Mouse (Mus musculus): ENCODE results near the gene Unc119. TPM values are rescaled to one million over a fixed set of nuclear protein-coding genes. Genes with fewer than 3 reads are reported as not detected.
A peak's percentile ranks its signal among the peaks of the same experiment; 100 is the strongest.

Gene Unc119
- total RNA-seq, 1 experiment: 24.5 TPM

DNA sequence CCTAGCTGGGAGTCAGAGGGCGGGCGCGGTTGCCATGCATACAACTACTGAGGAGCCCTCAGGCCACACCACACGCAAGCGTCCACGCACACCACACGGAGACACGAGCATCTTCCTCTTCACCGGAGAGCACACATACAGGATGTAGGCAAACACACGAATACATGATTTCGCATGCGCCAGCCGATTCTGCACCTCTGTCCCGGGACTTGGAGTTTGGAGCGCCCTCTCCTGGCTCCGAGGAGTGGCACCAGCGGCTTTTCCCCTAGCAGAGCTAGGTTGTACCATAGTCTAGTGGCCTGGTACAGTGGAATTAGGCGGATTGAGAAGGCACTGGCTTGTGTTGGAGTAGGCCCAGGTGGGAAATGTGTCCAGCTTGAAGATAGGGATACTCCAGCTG lies 54.1 kb downstream of the Unc119 start:
- Histone ChIP-seq H3K4me1 (ENCODE audit: control insufficient read depth in 2 of 2, insufficient read depth in 2 of 2, low read length in 2 of 2, poor library complexity in 1 of 2) (peaks cover 3 to 32% of the 10 kb centered on the region in 2 experiments; a peak in 2 of 4 replicates), H3K4me3 (ENCODE audit: insufficient read depth in 1 of 2, low read depth in 1 of 2, low read length in 2 of 2, poor library complexity in 1 of 2, severe bottlenecking in 1 of 2) (peak overlapping the region; percentile 43 to 63), H3K27ac (ENCODE audit: insufficient read depth, low read depth, low read length, poor library complexity, severe bottlenecking) (no peak overlapping the region), H3K9ac (ENCODE audit: insufficient read depth, low read depth, low read length, poor library complexity, severe bottlenecking) (peak overlapping the region; percentile 65; the same call in 1 of the 2 replicates), H3K36me3 (ENCODE audit: control insufficient read depth, insufficient read depth, low read length, poor library complexity, severe bottlenecking) (no peaks in the 10 kb centered on the region), H3K9me3 (ENCODE audit: control insufficient read depth, insufficient read depth, low read depth, low read length) (no peaks in the 10 kb centered on the region)
- TF ChIP-seq CHD2 (IDR thresholded peaks at IDR 0.05; ENCODE audit: low read depth, low read length) (no peak), ZNF384 (IDR thresholded peaks at IDR 0.05; ENCODE audit: low read depth, low read length) (no peak), HCFC1 (IDR thresholded peaks at IDR 0.05; ENCODE audit: borderline replicate concordance, insufficient read depth, low read length) (no peak), MAFK (IDR thresholded peaks at IDR 0.05; ENCODE audit: insufficient read depth, low read depth, low read length) (no peak), ZC3H11A (IDR thresholded peaks at IDR 0.05; ENCODE audit: borderline replicate concordance, low read depth, low read length) (no peak; the same call in 1 of the 2 replicates)
- peak; percentile 77 for DNase-seq (ENCODE audit: low read depth, low spot score)
- in situ Hi-C loops (cut with MboI; ENCODE audit: low sequenced_read_pairs in 2 of 2, unreplicated experiment in 2 of 2): loop anchor here in 1 of 2 experiments (5.0 kb wide), 1 partner anchor 35 kb away; no protein-coding TSS in a partner anchor

DNA sequence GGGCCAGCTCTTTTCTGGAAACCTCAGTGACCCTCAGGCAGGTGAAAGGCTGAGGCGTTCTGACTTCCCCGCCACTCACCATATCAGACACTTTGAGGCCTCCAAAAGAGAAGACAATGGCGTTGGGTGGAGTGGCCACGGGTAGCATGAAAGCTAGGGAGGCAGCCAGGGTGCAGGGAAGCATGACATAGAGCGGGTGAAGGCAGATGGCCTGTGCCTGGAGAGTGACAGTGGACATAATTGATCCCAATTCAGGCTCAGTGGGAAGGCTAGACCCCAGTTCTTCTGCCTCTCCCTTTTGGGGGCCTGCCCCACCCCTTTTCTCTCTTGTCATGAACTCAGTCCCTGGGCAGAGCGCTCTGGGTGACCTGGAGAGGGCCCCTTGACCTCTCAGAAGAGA lies 54.9 kb downstream of the Unc119 start:
- Histone ChIP-seq H3K27ac (ENCODE audit: insufficient read depth, low read depth, low read length, poor library complexity, severe bottlenecking) (no peak overlapping the region), H3K9me3 (ENCODE audit: control insufficient read depth, insufficient read depth, low read depth, low read length) (no peaks in the 10 kb centered on the region), H3K4me1 (ENCODE audit: control insufficient read depth in 2 of 2, insufficient read depth in 2 of 2, low read length in 2 of 2, poor library complexity in 1 of 2) (peaks cover 3 to 32% of the 10 kb centered on the region in 2 experiments; a peak in 2 of 4 replicates), H3K9ac (ENCODE audit: insufficient read depth, low read depth, low read length, poor library complexity, severe bottlenecking) (no peak overlapping the region), H3K4me3 (ENCODE audit: insufficient read depth in 1 of 2, low read depth in 1 of 2, low read length in 2 of 2, poor library complexity in 1 of 2, severe bottlenecking in 1 of 2) (no peak overlapping the region), H3K36me3 (ENCODE audit: control insufficient read depth, insufficient read depth, low read length, poor library complexity, severe bottlenecking) (no peaks in the 10 kb centered on the region)
- in situ Hi-C loops (cut with MboI; ENCODE audit: low sequenced_read_pairs in 2 of 2, unreplicated experiment in 2 of 2): loop anchor here in 1 of 2 experiments (5.0 kb wide), 1 partner anchor 36 kb away; no protein-coding TSS in a partner anchor
- DNase-seq (ENCODE audit: low read depth, low spot score): no peak
- TF ChIP-seq HCFC1 (IDR thresholded peaks at IDR 0.05; ENCODE audit: borderline replicate concordance, insufficient read depth, low read length): no peak
- no peak for TF ChIP-seq ZNF384 (IDR thresholded peaks at IDR 0.05; ENCODE audit: low read depth, low read length)
- TF ChIP-seq MAFK (IDR thresholded peaks at IDR 0.05; ENCODE audit: insufficient read depth, low read depth, low read length): no peak
- TF ChIP-seq ZC3H11A (IDR thresholded peaks at IDR 0.05; ENCODE audit: borderline replicate concordance, low read depth, low read length): no peak
- no peak for TF ChIP-seq CHD2 (IDR thresholded peaks at IDR 0.05; ENCODE audit: low read depth, low read length)

Other genes with a start within 250 kb of the Unc119 start
- 8.9 and 11.7 TPM in 2 replicates for gene Fam222b, start 248.8 kb upstream of the Unc119 start, total RNA-seq (2012; rRNA removed)
- gene Traf4, start 177.9 kb upstream of the Unc119 start, total RNA-seq (2012; rRNA removed): 74.4 and 78.2 TPM in 2 replicates
- 15.3 and 25.4 TPM in 2 replicates for gene Nek8, start 166.8 kb upstream of the Unc119 start, total RNA-seq (2012; rRNA removed)
- 75.6 and 78.6 TPM in 2 replicates for gene Tlcd1, start 166.8 kb upstream of the Unc119 start, total RNA-seq (2012; rRNA removed)
- gene Rpl23a, start 159.9 kb upstream of the Unc119 start, total RNA-seq (2012; rRNA removed): 2,611 and 2,664 TPM in 2 replicates
- gene Rab34, start 155.1 kb upstream of the Unc119 start, total RNA-seq (2012; rRNA removed): 33.8 and 36.1 TPM in 2 replicates
- 0.80 and 1.1 TPM in 2 replicates for gene Proca1, start 150.1 kb upstream of the Unc119 start, total RNA-seq (2012; rRNA removed)
- 81.3 and 123 TPM in 2 replicates for gene Sdf2, start 97.7 kb upstream of the Unc119 start, total RNA-seq (2012; rRNA removed)
- gene Supt6, start 97.5 kb upstream of the Unc119 start, total RNA-seq (2012; rRNA removed): 60.6 and 63.0 TPM in 2 replicates
- gene 2610507B11Rik, start 81.7 kb upstream of the Unc119 start, total RNA-seq (2012; rRNA removed): 210 and 285 TPM in 2 replicates
- 2.0 TPM in 2 replicates for gene BC030499, start 52.6 kb upstream of the Unc119 start, total RNA-seq (2012; rRNA removed)
- 58.2 and 96.2 TPM in 2 replicates for gene Spag5, start 42.0 kb upstream of the Unc119 start, total RNA-seq (2012; rRNA removed)
- 5.0 and 9.8 TPM in 2 replicates for gene Aldoc, start 20.5 kb upstream of the Unc119 start, total RNA-seq (2012; rRNA removed)
- gene Pigs, start 15.1 kb upstream of the Unc119 start, total RNA-seq (2012; rRNA removed): 45.7 and 78.9 TPM in 2 replicates
- gene Foxn1, start 43.1 kb downstream of the Unc119 start, total RNA-seq (2012; rRNA removed): not detected in 2 replicates
- gene Slc13a2, start 78.7 kb downstream of the Unc119 start, total RNA-seq (2012; rRNA removed): 0.13 TPM in 1 of 2 replicates, not detected in the other
- 21.4 and 29.0 TPM in 2 replicates for gene Slc46a1, start 122.2 kb downstream of the Unc119 start, total RNA-seq (2012; rRNA removed)
- 3.7 and 5.0 TPM in 2 replicates for gene Sarm1, start 154.3 kb downstream of the Unc119 start, total RNA-seq (2012; rRNA removed)
- gene Vtn, start 155.6 kb downstream of the Unc119 start, total RNA-seq (2012; rRNA removed): 0.26 TPM in 1 of 2 replicates, not detected in the other
- 0.31 and 0.32 TPM in 2 replicates for gene Sebox, start 160.0 kb downstream of the Unc119 start, total RNA-seq (2012; rRNA removed)
- gene Tmem199, start 168.7 kb downstream of the Unc119 start, total RNA-seq (2012; rRNA removed): 73.1 and 73.8 TPM in 2 replicates
- 88.3 and 88.5 TPM in 2 replicates for gene Poldip2, start 168.7 kb downstream of the Unc119 start, total RNA-seq (2012; rRNA removed)
- gene Tnfaip1, start 192.8 kb downstream of the Unc119 start, total RNA-seq (2012; rRNA removed): 18.0 and 28.3 TPM in 2 replicates
- gene Ift20, start 192.9 kb downstream of the Unc119 start, total RNA-seq (2012; rRNA removed): 45.8 and 59.2 TPM in 2 replicates
- 248 and 312 TPM in 2 replicates for gene Tmem97, start 207.3 kb downstream of the Unc119 start, total RNA-seq (2012; rRNA removed)

Measured in ES-E14 (cell line).